Mouse (Mus musculus) thymus, postnatal 4 days (tissue): ENCODE data around the gene Smg1.
"Not testable (repeated sequence)": the region's sequence is repeated elsewhere in the genome, so short reads cannot be mapped to it uniquely, and the experiment has no call there.

Experiments used
- DNase-seq: peaks from one replicate; pipeline ENCODE4 v3.0.0; 2021

The Smg1 gene

GRCm38 (mm10) chr7:118248069-118248468, 4.6 kb upstream of the Smg1 start:
- no peak for DNase-seq

- DNase-seq, result no peak
These were observed 1.8 kb upstream of the Smg1 start for GRCm38 (mm10) chr7:118245260-118245659.

GRCm38 (mm10) chr7:118242911-118243412, 508 bp downstream of the Smg1 start:
- no peak for DNase-seq

GRCm38 (mm10) chr7:118242309-118242708, 1.2 kb downstream of the Smg1 start:
- DNase-seq, result no peak

- no peak for DNase-seq
These were observed 3.1 kb downstream of the Smg1 start for GRCm38 (mm10) chr7:118240402-118240801.

GRCm38 (mm10) chr7:118239996-118240395, 3.5 kb downstream of the Smg1 start:
- DNase-seq, result no peak

- peak; percentile 59 for DNase-seq
These were observed 6.5 kb downstream of the Smg1 start for GRCm38 (mm10) chr7:118236949-118237348.

- no peak for DNase-seq
These were observed 9.2 kb downstream of the Smg1 start for GRCm38 (mm10) chr7:118234236-118234635.

- DNase-seq, result no peak
These were observed 10.9 kb downstream of the Smg1 start for GRCm38 (mm10) chr7:118232613-118233012.

GRCm38 (mm10) chr7:118219777-118220176, 23.7 kb downstream of the Smg1 start:
- DNase-seq, result no peak

GRCm38 (mm10) chr7:118206396-118206795, 37.1 kb downstream of the Smg1 start:
- no peak for DNase-seq

GRCm38 (mm10) chr7:118195756-118196155, 47.7 kb downstream of the Smg1 start:
- no peak for DNase-seq

- no peak for DNase-seq
These were observed 57.6 kb downstream of the Smg1 start for GRCm38 (mm10) chr7:118185878-118186277.

- DNase-seq, result no peak
These were observed 58.9 kb downstream of the Smg1 start for GRCm38 (mm10) chr7:118184604-118185003.

- no peak for DNase-seq
These were observed 62.3 kb downstream of the Smg1 start for GRCm38 (mm10) chr7:118181123-118181522.

- DNase-seq, result no peak
These were observed 63.7 kb downstream of the Smg1 start for GRCm38 (mm10) chr7:118179782-118180181.

GRCm38 (mm10) chr7:118175821-118176355, 67.6 kb downstream of the Smg1 start:
- DNase-seq, result no peak

GRCm38 (mm10) chr7:118170125-118170524, 73.3 kb downstream of the Smg1 start:
- DNase-seq, result not testable (repeated sequence)

GRCm38 (mm10) chr7:118163006-118163405, 80.5 kb downstream of the Smg1 start:
- no peak for DNase-seq

- no peak for DNase-seq
These were observed 83.3 kb downstream of the Smg1 start for GRCm38 (mm10) chr7:118160121-118160520.

- DNase-seq, result no peak
These were observed 87.0 kb downstream of the Smg1 start for GRCm38 (mm10) chr7:118156461-118156860.

- no peak for DNase-seq
These were observed 89.3 kb downstream of the Smg1 start for GRCm38 (mm10) chr7:118154150-118154549.

- DNase-seq, result no peak
These were observed 99.9 kb downstream of the Smg1 start for GRCm38 (mm10) chr7:118143602-118144001.

- DNase-seq, result no peak
These were observed 100.3 kb downstream of the Smg1 start for GRCm38 (mm10) chr7:118143123-118143522.

- DNase-seq, result no peak
These were observed 102.2 kb downstream of the Smg1 start for GRCm38 (mm10) chr7:118141271-118141670.
